Mouse (Mus musculus): Measurements from ENCODE around the gene Rnf113a2.

GRCm38 (mm10) chr12:84396947-84397679 lies 19.9 kb upstream of the Rnf113a2 start:
- TF ChIP-seq CTCF (conservative IDR thresholded peaks at IDR 0.05; ENCODE audit: low read length) (no peak), NANOG (IDR thresholded peaks at IDR 0.05; ENCODE audit: borderline replicate concordance, low read length) (no peak)

Data from E14TG2a.4 (cell line).